Mouse (Mus musculus) neutrophil, adult 5-6 weeks (primary cell): ENCODE data around the gene Atp5g2. TPM values are rescaled to one million over a fixed set of nuclear protein-coding genes. Genes with fewer than 3 reads are reported as not detected.
"Not testable (repeated sequence)": the region's sequence is repeated elsewhere in the genome, so short reads cannot be mapped to it uniquely, and the experiment has no call there.

Experiments
- ATAC-seq: fragments of 151-379, 151-347 bp; 2 replicates; pipeline ENCODE4 v1.8.0; 2017; ENCODE audit warnings: mild to moderate bottlenecking, moderate TSS enrichment; ENCODE audit not compliant: insufficient number of reproducible peaks, poor library complexity, low FRiP score, severe bottlenecking; ENCODE audit errors: extremely low read depth
- total RNA-seq: library from RNA; stranded (forward); fragments of 200-1000 nt; gene quantifications from 2 replicates; pipeline ENCODE4 v1.2.3, GENCODE M21; 2017

Gene Atp5g2
- total RNA-seq, 1 experiment from 2014 or later = 19.3 TPM

GRCm38 (mm10) chr15:102670767-102671575 is 1.2 kb downstream of the Atp5g2 start:
- peak; percentile 99 for ATAC-seq

- ATAC-seq = no peak
Measured at GRCm38 (mm10) chr15:102670281-102670680, 1.9 kb downstream of the Atp5g2 start.

GRCm38 (mm10) chr15:102669571-102669970 is 2.6 kb downstream of the Atp5g2 start:
- no peak for ATAC-seq

- ATAC-seq = peak; percentile 81
Measured at GRCm38 (mm10) chr15:102665494-102665893, 6.7 kb downstream of the Atp5g2 start.

GRCm38 (mm10) chr15:102663825-102664224 is 8.3 kb downstream of the Atp5g2 start:
- ATAC-seq = no peak

- not testable (repeated sequence) for ATAC-seq
Measured at GRCm38 (mm10) chr15:102662601-102663000, 9.6 kb downstream of the Atp5g2 start.

- ATAC-seq = no peak
Measured at GRCm38 (mm10) chr15:102657926-102658381, 14.2 kb downstream of the Atp5g2 start.

GRCm38 (mm10) chr15:102656658-102657057 is 15.5 kb downstream of the Atp5g2 start:
- no peak for ATAC-seq

GRCm38 (mm10) chr15:102651928-102652660 is 20.1 kb downstream of the Atp5g2 start:
- ATAC-seq = not testable (repeated sequence)

- ATAC-seq = no peak
Measured at GRCm38 (mm10) chr15:102651107-102651506, 21.0 kb downstream of the Atp5g2 start.

- no peak for ATAC-seq
Measured at GRCm38 (mm10) chr15:102635817-102636216, 36.3 kb downstream of the Atp5g2 start.

GRCm38 (mm10) chr15:102634684-102635083 is 37.5 kb downstream of the Atp5g2 start:
- ATAC-seq = no peak

- peak; percentile 67 for ATAC-seq
Measured at GRCm38 (mm10) chr15:102625687-102626055, 46.5 kb downstream of the Atp5g2 start.

GRCm38 (mm10) chr15:102624970-102625686 is 47.0 kb downstream of the Atp5g2 start, which contains the start of the genes Gm28047 and Atf7:
TSS of gene Gm28047 (minus strand) at chr15:102625067.
TSS of gene Atf7 (minus strand) at chr15:102625464.
- ATAC-seq = peak; percentile 91

- no peak for ATAC-seq
Measured at GRCm38 (mm10) chr15:102624291-102624969, 47.7 kb downstream of the Atp5g2 start.

- no peak for ATAC-seq
Measured at GRCm38 (mm10) chr15:102623121-102623520, 49.0 kb downstream of the Atp5g2 start.

GRCm38 (mm10) chr15:102622536-102622935 is 49.6 kb downstream of the Atp5g2 start:
- no peak for ATAC-seq

- ATAC-seq = no peak
Measured at GRCm38 (mm10) chr15:102620765-102621164, 51.4 kb downstream of the Atp5g2 start.

- no peak for ATAC-seq
Measured at GRCm38 (mm10) chr15:102619486-102619885, 52.7 kb downstream of the Atp5g2 start.
